Mouse (Mus musculus): ENCODE data around the gene Krtap10-10.
A peak's percentile ranks its signal among the peaks of the same experiment; 100 is the strongest.

Krtap10-10 gene

DNA sequence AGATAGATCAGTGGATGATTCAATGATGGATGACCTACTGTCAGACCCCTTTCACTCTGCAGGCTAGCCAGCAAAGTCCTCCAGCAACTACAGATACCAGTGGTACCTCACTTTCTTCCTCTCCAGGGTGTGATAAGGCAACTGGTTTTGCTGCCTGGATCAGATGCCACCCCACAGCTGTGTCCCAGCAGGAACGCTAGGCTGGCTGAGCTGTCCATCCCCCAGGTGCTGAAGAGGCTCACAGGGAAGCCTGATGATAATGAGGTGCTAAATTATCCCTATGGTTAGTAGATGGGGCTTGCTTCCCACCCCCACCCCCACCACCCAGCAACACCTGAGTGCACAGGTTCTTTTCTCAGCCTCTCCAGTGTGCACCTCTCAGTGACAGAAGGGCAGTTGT, 31.8 kb downstream of the Krtap10-10 start:
- DNase-seq (ENCODE audit: low read depth, low spot score) = no peak

DNA sequence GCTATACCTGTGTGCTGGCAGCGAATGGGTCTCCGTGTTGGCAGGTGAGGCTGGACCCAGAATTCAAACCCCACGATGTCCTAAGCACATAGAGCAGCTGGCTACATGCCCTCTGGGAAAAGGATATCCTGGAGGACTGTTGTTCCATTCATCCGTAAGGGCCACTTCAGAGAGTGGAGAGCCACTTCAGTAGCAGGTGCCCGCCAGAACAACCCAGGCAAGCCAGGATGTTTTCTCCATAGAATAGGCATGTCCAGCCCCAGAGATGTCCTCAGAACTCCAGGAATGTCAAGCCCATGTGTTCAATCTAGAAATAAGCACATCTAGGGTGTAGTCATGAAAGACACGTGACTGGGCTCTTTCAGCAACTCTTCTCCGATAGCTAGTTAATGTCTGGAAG, 33.9 kb downstream of the Krtap10-10 start:
- DNase-seq (ENCODE audit: low read depth, low spot score) = no peak

DNA sequence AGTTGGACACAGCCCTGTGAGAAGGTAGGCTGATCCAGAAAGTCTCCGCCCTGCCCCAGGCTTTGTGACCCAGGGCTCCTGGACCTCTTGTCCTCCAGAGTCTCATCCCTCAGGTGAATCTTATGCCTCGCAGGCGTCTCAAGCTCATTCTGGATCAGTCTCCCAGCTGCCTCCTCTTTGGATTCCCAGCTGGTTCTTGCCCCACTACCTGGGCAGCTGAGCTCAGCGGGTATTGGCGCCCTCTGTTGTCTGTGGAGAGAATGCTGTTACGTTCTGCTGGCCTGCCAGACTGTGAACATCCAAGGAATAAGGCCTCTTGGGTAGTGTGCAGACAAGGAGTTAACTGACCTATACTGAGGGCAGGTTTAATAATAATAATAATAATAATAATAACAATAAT, 43.2 kb downstream of the Krtap10-10 start:
- peak; percentile 24 for DNase-seq (ENCODE audit: low read depth, low spot score)

DNA sequence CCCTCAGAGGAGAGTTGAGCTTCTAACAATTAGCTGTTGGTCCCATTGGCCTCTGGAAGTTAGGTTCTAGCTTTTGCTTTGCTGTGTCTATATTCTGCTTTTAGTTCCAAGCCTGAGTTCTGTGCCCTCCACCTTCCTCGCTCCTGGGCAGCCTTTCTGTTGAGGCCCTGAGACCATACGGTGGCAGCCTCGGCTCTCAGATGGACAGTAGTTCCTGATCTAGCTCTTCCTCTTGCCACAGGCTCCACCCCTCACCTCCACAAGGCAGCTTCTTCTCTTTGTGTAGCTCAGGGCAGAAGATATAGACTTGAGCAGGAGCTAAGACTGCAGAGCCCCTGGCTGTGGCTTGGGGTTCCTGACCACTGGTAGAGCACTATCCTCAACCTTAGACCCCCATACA, 44.6 kb downstream of the Krtap10-10 start:
- DNase-seq (ENCODE audit: low read depth, low spot score) = no peak

DNA sequence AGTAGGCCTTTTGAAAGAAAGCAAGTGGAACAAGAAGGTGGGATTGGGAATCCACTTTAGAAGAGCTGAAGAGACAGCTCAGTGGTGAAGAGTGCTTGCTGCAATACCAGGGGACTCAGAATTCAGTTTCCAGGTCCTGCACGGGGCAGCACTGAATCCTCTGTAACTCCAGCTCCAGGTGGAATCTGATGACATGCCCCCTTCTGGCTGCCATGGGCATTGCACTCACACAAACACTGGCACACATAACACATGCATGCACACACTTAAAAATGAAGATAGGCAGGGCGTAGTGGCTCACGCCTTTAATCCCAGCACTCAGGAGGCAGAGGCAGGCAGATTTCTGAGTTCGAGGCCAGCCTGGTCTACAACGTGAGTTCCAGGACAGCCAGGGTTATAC, 46.8 kb downstream of the Krtap10-10 start:
- peak; percentile 12 for DNase-seq (ENCODE audit: low read depth, low spot score)

DNA sequence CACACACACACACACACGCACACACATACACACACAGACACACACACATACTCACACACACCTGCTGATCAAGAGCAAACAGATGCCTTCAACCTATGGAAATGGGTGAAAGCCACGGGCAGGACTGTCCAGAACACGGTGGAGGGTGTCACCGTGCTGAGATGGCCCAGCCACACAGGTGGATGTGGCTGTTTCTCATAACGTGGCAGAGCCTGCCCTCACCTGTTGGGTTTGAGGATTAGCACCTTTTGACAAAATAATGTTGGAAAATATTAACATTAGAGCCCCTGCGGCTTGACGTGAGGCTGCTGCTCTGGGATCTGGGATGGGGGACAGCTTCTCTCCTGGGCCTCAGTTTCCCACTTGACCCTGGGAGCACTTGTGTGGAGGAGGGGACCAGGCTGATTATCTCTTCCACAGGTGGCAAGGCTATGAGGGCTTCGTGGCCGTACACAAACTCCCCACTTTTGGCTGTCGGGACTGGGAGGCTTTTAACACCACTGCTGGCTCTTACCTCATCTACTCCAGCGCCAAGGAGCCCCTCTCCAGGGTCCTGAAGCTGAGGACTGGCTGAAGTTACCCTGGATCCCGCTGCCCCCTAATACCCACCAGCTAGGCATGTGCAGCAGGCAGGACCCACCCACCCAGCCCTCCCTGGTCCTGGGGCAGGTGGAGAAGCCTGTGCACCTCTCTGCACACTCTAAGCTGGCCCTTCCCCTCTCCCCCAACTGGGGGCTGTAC, 50.4 kb downstream of the Krtap10-10 start:
- DNase-seq (ENCODE audit: low read depth, low spot score) = no peak
